Mouse (Mus musculus) midbrain, embryonic 15.5 days (tissue): ENCODE measurements around the gene Hist2h3c1. TPM values are rescaled to one million over a fixed set of nuclear protein-coding genes. Genes with fewer than 3 reads are reported as not detected.

Experiments used
- ATAC-seq: fragments of 200-750 bp; cut with Nextera tagmentation; replicated peaks from 2 replicates; pipeline ENCODE4 v1.8.0; 2017; ENCODE audit warnings: moderate TSS enrichment
- H3K27ac ChIP-seq: fragments of 300-500 bp; sonication (generic); 2 replicates; pipeline ENCODE4 v1.5.1; 2015; ENCODE audit warnings: mild to moderate bottlenecking, inconsistent platforms
- H3K27me3 ChIP-seq: fragments of 300-500 bp; sonication (generic); replicated peaks from 2 replicates; pipeline ENCODE4 v1.6.1; 2015; ENCODE audit warnings: inconsistent platforms
- H3K36me3 ChIP-seq: fragments of 300-500 bp; sonication (generic); replicated peaks from 2 replicates; pipeline ENCODE4 v1.6.1; 2015; ENCODE audit warnings: inconsistent platforms
- H3K4me1 ChIP-seq: fragments of 300-500 bp; sonication (generic); 2 replicates; pipeline ENCODE4 v1.6.1; 2015; ENCODE audit warnings: inconsistent platforms
- H3K4me2 ChIP-seq: fragments of 300-500 bp; sonication (generic); 2 replicates; pipeline ENCODE4 v1.6.1; 2015; ENCODE audit warnings: inconsistent platforms, mild to moderate bottlenecking, moderate library complexity
- H3K4me3 ChIP-seq: fragments of 300-500 bp; sonication (generic); 2 replicates; pipeline ENCODE4 v1.5.1; 2015; ENCODE audit warnings: mild to moderate bottlenecking, inconsistent platforms
- H3K9ac ChIP-seq: fragments of 300-500 bp; sonication (generic); 2 replicates; pipeline ENCODE4 v1.6.1; 2015; ENCODE audit warnings: mild to moderate bottlenecking, inconsistent platforms
- H3K9me3 ChIP-seq: fragments of 300-500 bp; sonication (generic); 2 replicates; pipeline ENCODE4 v1.6.1; 2016; ENCODE audit warnings: inconsistent platforms
- WGBS: fragments of 180-500 bp; shearing (Covaris S2); methylation state at CpG from one replicate; pipeline ENCODE4 v1.1.7; 2015; ENCODE audit warnings: mixed read lengths; 5-methylcytosine and 5-hydroxymethylcytosine counted together
- polyA plus RNA-seq: library from polyadenylated mRNA; unstranded; fragments of >200 nt; fragmentation: Nextera tagmentation; extraction: Ambion mirVana; gene quantifications from 2 replicates; pipeline ENCODE4 v1.2.1, GENCODE M21; 2015

Gene Hist2h3c1
- polyA plus RNA-seq, 1 experiment from 2014 or later = not detected

- H3K27me3 ChIP-seq = no peaks in the 10 kb centered on the region
- no peaks in the 10 kb centered on the region for H3K9me3 ChIP-seq
- WGBS = 7% methylated on average over 9 of the region's 9 CpGs
- peak overlapping the region; percentile 74 for H3K4me3 ChIP-seq
- peak overlapping the region; percentile 93 for H3K4me2 ChIP-seq
- peak overlapping the region; percentile 87 for H3K9ac ChIP-seq
- peaks cover 23% of the 10 kb centered on the region for H3K4me1 ChIP-seq
- H3K27ac ChIP-seq = peak overlapping the region; percentile 98
- no peak for ATAC-seq
- no peaks in the 10 kb centered on the region for H3K36me3 ChIP-seq
Measured at GRCm38 (mm10) chr3:96221640-96222038, 24.8 kb upstream of the Hist2h3c1 start.

GRCm38 (mm10) chr3:96222774-96223173 lies 23.7 kb upstream of the Hist2h3c1 start:
- Histone ChIP-seq H3K27ac (no peak overlapping the region), H3K9me3 (no peaks in the 10 kb centered on the region), H3K27me3 (no peaks in the 10 kb centered on the region), H3K4me3 (no peak overlapping the region), H3K36me3 (no peaks in the 10 kb centered on the region), H3K9ac (no peak overlapping the region), H3K4me1 (peaks cover 23% of the 10 kb centered on the region), H3K4me2 (0 out of 2 replicates have a peak overlapping the region, but pooled peaks have one; percentile 3)
- 86% methylated on average over 4 of the region's 4 CpGs for WGBS
- ATAC-seq = no peak

DNA sequence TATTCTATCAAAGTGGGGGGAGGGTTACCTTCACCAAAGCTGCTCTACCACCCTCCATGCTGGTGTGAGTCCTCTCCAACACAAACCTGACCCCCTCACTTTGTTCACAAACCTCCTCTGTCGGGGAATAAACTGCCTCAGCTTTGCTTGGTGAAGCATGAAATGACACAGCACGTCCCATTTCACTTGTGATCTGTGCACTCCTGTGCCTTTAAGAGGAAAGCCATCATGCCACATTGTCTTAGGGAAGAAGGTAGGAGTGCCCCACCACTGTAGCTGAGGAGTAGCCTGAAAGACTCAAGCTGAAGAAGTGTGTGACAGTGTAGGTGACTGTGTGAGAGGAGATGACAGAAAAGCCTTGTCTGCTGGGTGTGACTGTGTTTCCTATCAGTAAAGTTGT lies 21.1 kb upstream of the Hist2h3c1 start:
- no peak overlapping the region for H3K27ac ChIP-seq
- WGBS = 11% methylated on average over 2 of the region's 2 CpGs
- peaks cover 16% of the 10 kb centered on the region for H3K4me1 ChIP-seq
- H3K9me3 ChIP-seq = no peaks in the 10 kb centered on the region
- no peak overlapping the region for H3K4me2 ChIP-seq
- ATAC-seq = no peak
- H3K4me3 ChIP-seq = no peak overlapping the region
- no peaks in the 10 kb centered on the region for H3K36me3 ChIP-seq
- no peak overlapping the region for H3K9ac ChIP-seq
- no peaks in the 10 kb centered on the region for H3K27me3 ChIP-seq

- Histone ChIP-seq H3K9ac (no peak overlapping the region), H3K9me3 (no peaks in the 10 kb centered on the region), H3K4me2 (no peak overlapping the region), H3K36me3 (no peaks in the 10 kb centered on the region), H3K4me3 (no peak overlapping the region), H3K27me3 (no peaks in the 10 kb centered on the region), H3K4me1 (peaks cover 5% of the 10 kb centered on the region), H3K27ac (no peak overlapping the region)
- no peak for ATAC-seq
- 81% methylated on average over 8 of the region's 8 CpGs for WGBS
Measured at GRCm38 (mm10) chr3:96226695-96227648, 19.5 kb upstream of the Hist2h3c1 start.

- no peaks in the 10 kb centered on the region for H3K9me3 ChIP-seq
- 65% methylated on average over 2 of the region's 2 CpGs for WGBS
- no peak overlapping the region for H3K27ac ChIP-seq
- H3K9ac ChIP-seq = no peak overlapping the region
- H3K4me3 ChIP-seq = no peak overlapping the region
- H3K4me1 ChIP-seq = no peaks in the 10 kb centered on the region
- H3K4me2 ChIP-seq = no peak overlapping the region
- no peaks in the 10 kb centered on the region for H3K36me3 ChIP-seq
- H3K27me3 ChIP-seq = no peaks in the 10 kb centered on the region
- ATAC-seq = no peak
Measured at GRCm38 (mm10) chr3:96228828-96229227, 17.7 kb upstream of the Hist2h3c1 start.

- H3K9me3 ChIP-seq = no peaks in the 10 kb centered on the region
- no peak overlapping the region for H3K4me2 ChIP-seq
- no peaks in the 10 kb centered on the region for H3K27me3 ChIP-seq
- H3K27ac ChIP-seq = no peak overlapping the region
- 83% methylated on average over 2 of the region's 2 CpGs for WGBS
- H3K9ac ChIP-seq = no peak overlapping the region
- no peaks in the 10 kb centered on the region for H3K4me1 ChIP-seq
- H3K36me3 ChIP-seq = no peaks in the 10 kb centered on the region
- no peak overlapping the region for H3K4me3 ChIP-seq
- ATAC-seq = no peak
Measured at GRCm38 (mm10) chr3:96230404-96230803, 16.1 kb upstream of the Hist2h3c1 start.

GRCm38 (mm10) chr3:96230910-96231757 lies 15.4 kb upstream of the Hist2h3c1 start:
- Histone ChIP-seq H3K9ac (no peak overlapping the region), H3K27ac (no peak overlapping the region), H3K36me3 (no peaks in the 10 kb centered on the region), H3K9me3 (no peaks in the 10 kb centered on the region), H3K4me1 (no peaks in the 10 kb centered on the region), H3K27me3 (no peaks in the 10 kb centered on the region), H3K4me2 (no peak overlapping the region), H3K4me3 (no peak overlapping the region)
- no peak for ATAC-seq
- 72% methylated on average over 4 of the region's 4 CpGs for WGBS

DNA sequence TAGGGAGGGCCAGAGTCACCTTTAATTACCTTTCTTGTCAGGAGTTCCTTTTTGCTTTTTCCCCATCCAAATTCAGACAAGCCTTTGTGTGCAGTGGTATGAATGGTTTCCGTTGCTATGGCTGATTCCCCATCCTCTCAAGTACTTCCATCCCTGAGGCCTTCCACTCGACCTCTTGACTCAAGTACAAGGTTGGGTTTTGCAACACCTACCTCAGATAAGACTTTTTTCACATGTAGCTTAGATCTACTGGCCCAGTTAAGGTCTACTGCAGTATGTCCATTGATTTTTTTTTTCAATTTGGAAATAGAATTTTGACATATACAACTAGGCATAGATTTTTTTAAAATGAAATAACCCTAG lies 14.7 kb upstream of the Hist2h3c1 start:
- no peak overlapping the region for H3K4me3 ChIP-seq
- ATAC-seq = no peak
- 59% methylated on average over 2 of the region's 2 CpGs for WGBS
- H3K4me2 ChIP-seq = no peak overlapping the region
- H3K36me3 ChIP-seq = no peaks in the 10 kb centered on the region
- no peaks in the 10 kb centered on the region for H3K4me1 ChIP-seq
- H3K27me3 ChIP-seq = no peaks in the 10 kb centered on the region
- no peaks in the 10 kb centered on the region for H3K9me3 ChIP-seq
- no peak overlapping the region for H3K27ac ChIP-seq
- no peak overlapping the region for H3K9ac ChIP-seq

GRCm38 (mm10) chr3:96234914-96235313 lies 11.6 kb upstream of the Hist2h3c1 start:
- H3K9ac ChIP-seq = no peak overlapping the region
- WGBS = 88% methylated on average over 2 of the region's 2 CpGs
- no peaks in the 10 kb centered on the region for H3K36me3 ChIP-seq
- H3K27me3 ChIP-seq = no peaks in the 10 kb centered on the region
- no peak for ATAC-seq
- H3K4me3 ChIP-seq = no peak overlapping the region
- peaks cover 13% of the 10 kb centered on the region for H3K4me1 ChIP-seq
- H3K27ac ChIP-seq = no peak overlapping the region
- no peaks in the 10 kb centered on the region for H3K9me3 ChIP-seq
- H3K4me2 ChIP-seq = no peak overlapping the region

DNA sequence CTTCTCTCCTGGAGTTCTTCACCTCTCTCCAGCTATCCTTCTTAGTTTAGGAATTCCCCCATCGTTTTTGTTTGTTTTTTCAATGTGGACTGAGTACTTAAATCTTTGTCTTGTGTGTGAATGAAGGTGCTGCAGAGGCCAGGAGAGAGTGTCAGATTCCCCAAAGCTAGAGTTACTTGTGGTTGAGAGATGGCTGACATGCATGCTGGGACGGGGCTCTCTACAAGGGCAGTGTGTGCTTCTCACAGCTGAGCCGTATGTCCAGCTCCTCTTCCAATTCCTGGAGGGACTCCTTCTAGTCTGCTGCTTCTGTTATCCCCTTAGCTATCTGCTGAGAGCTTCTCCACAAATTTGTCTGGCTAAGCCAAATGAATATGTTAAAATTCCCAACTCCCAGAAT lies 10.6 kb upstream of the Hist2h3c1 start:
- H3K36me3 ChIP-seq = no peaks in the 10 kb centered on the region
- H3K4me2 ChIP-seq = no peak overlapping the region
- no peak overlapping the region for H3K9ac ChIP-seq
- H3K27ac ChIP-seq = no peak overlapping the region
- no peak overlapping the region for H3K4me3 ChIP-seq
- H3K9me3 ChIP-seq = no peaks in the 10 kb centered on the region
- peaks cover 15% of the 10 kb centered on the region for H3K4me1 ChIP-seq
- WGBS = 76% methylated on average over 3 of the region's 3 CpGs
- H3K27me3 ChIP-seq = no peaks in the 10 kb centered on the region
- no peak for ATAC-seq

DNA sequence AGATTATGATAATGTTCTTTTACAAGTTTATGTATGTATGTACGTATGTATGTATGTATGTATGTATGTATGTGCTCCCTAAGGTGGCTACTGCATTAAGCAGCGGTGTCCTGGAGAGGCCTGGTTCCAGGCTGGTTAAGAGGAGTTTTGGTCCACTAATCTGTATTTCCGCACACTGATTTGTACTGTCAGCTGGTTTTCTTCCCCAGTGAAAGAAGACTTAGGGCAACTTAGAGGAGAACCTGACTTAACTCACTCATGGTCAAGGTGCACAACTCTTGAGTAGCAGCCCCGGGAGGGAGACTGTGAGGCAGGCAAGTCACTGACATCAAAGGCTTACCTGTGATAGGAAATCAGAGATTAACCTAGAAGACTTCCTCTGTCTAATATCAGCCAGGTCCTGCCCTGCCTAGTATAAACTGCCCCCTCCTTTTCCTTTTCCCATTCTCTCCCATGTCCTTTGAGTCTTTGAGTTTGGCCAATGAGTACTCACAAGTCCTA lies 9.6 kb upstream of the Hist2h3c1 start:
- no peaks in the 10 kb centered on the region for H3K27me3 ChIP-seq
- H3K9ac ChIP-seq = 0 out of 2 replicates have a peak overlapping the region, but pooled peaks have one; percentile 13
- WGBS = 82% methylated on average over 4 of the region's 4 CpGs
- no peak overlapping the region for H3K27ac ChIP-seq
- no peaks in the 10 kb centered on the region for H3K9me3 ChIP-seq
- H3K4me2 ChIP-seq = peak overlapping the region; percentile 42
- no peak for ATAC-seq
- H3K4me1 ChIP-seq = peaks cover 18% of the 10 kb centered on the region
- no peaks in the 10 kb centered on the region for H3K36me3 ChIP-seq
- H3K4me3 ChIP-seq = no peak overlapping the region

GRCm38 (mm10) chr3:96237335-96237903 lies 9.1 kb upstream of the Hist2h3c1 start:
- H3K27ac ChIP-seq = no peak overlapping the region
- H3K4me2 ChIP-seq = peak overlapping the region; percentile 42
- peak overlapping the region; percentile 23 for H3K4me3 ChIP-seq
- H3K27me3 ChIP-seq = no peaks in the 10 kb centered on the region
- H3K4me1 ChIP-seq = peaks cover 18% of the 10 kb centered on the region
- no peaks in the 10 kb centered on the region for H3K9me3 ChIP-seq
- ATAC-seq = no peak
- peak overlapping the region; percentile 13; the same call in 1 of the 2 replicates for H3K9ac ChIP-seq
- WGBS = 24% methylated on average over 7 of the region's 7 CpGs
- H3K36me3 ChIP-seq = no peaks in the 10 kb centered on the region
